Mouse (Mus musculus) bone marrow macrophage, adult 2 months (primary cell): ENCODE measurements around the gene Ptpn11. TPM values are rescaled to one million over a fixed set of nuclear protein-coding genes. Genes with fewer than 3 reads are reported as not detected.
"Not testable (repeated sequence)": the region's sequence is repeated elsewhere in the genome, so short reads cannot be mapped to it uniquely, and the experiment has no call there.

Source experiments
- H3K27ac ChIP-seq: 2 replicates; pipeline ENCODE4 v1.5.1; 2012; ENCODE audit warnings: low read depth, low read length; ENCODE audit not compliant: insufficient read depth
- H3K4me1 ChIP-seq: 2 replicates; pipeline ENCODE4 v1.6.1; 2012; ENCODE audit warnings: low read length; ENCODE audit not compliant: control insufficient read depth, insufficient read depth
- H3K4me3 ChIP-seq: 2 replicates; pipeline ENCODE4 v1.5.1; 2012; ENCODE audit warnings: mild to moderate bottlenecking, low read length, moderate library complexity; ENCODE audit not compliant: insufficient read depth
- CTCF ChIP-seq: IDR thresholded peaks from 2 replicates; pipeline ENCODE4 v1.5.1; 2012; ENCODE audit warnings: low read depth, mild to moderate bottlenecking, low read length, moderate library complexity
- POLR2A ChIP-seq: IDR thresholded peaks from 2 replicates; pipeline ENCODE4 v1.6.1; 2012; ENCODE audit warnings: mild to moderate bottlenecking, low read depth, low read length, borderline replicate concordance
- polyA plus RNA-seq: library from polyadenylated mRNA; stranded (reverse); fragments of >200 nt; gene quantifications from 2 replicates; pipeline ENCODE4 v1.2.4, GENCODE M21; 2012; ENCODE audit not compliant: missing spikeins, insufficient read depth, insufficient read length

Ptpn11 gene
- polyA plus RNA-seq, 1 experiment, result 28.3 TPM

DNA sequence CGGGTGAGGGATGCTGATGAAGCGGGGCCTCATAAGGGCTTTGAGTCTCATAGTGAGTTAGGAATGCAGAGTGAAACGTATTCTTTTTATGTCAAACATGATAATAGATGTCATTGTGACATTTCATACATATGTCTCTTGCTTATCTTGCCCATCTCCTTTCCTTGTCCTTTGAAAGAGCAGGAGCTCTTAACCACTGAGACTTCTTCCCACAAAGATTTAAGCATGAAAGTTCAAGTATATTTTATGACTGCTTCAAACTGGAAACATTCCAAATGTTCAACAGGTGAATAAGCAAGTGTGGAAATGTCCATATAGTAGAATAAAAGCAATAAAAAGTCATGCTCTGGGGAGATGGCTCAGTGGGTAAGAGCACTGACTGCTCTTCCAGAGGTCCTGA, 35.2 kb upstream of the Ptpn11 start:
- Histone ChIP-seq H3K4me3 (no peak overlapping the region), H3K27ac (no peak overlapping the region), H3K4me1 (peaks cover 6% of the 10 kb centered on the region)
- TF ChIP-seq POLR2A (no peak), CTCF (no peak)

- TF ChIP-seq CTCF, result no peak
- no peak for TF ChIP-seq POLR2A
- H3K27ac ChIP-seq, result no peak overlapping the region
- H3K4me1 ChIP-seq, result peaks cover 9% of the 10 kb centered on the region
- H3K4me3 ChIP-seq, result no peak overlapping the region
Measured at GRCm38 (mm10) chr5:121225854-121226253, 34.7 kb upstream of the Ptpn11 start.

GRCm38 (mm10) chr5:121224856-121225255, 33.7 kb upstream of the Ptpn11 start:
- Histone ChIP-seq H3K4me3 (no peak overlapping the region), H3K4me1 (peaks cover 9% of the 10 kb centered on the region), H3K27ac (no peak overlapping the region)
- TF ChIP-seq CTCF (no peak), POLR2A (no peak)

DNA sequence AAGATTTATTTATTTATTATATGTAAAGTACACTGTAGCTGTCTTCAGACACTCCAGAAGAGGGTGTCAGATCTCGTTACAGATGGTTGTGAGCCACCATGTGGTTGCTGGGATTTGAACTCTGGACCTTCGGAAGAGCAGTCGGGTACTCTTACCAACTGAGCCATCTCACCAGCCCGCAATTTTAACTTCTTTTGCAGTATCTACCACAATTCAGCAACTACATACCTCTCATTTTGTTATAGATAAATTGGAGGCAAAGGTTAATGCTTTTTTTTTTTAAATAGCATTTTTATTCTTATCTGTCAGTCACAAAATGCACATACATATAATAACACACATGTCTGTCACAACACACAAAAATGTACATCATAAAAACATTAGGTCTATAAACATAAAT, 32.8 kb upstream of the Ptpn11 start:
- not testable (repeated sequence) for H3K27ac ChIP-seq, H3K4me3 ChIP-seq, H3K4me1 ChIP-seq

DNA sequence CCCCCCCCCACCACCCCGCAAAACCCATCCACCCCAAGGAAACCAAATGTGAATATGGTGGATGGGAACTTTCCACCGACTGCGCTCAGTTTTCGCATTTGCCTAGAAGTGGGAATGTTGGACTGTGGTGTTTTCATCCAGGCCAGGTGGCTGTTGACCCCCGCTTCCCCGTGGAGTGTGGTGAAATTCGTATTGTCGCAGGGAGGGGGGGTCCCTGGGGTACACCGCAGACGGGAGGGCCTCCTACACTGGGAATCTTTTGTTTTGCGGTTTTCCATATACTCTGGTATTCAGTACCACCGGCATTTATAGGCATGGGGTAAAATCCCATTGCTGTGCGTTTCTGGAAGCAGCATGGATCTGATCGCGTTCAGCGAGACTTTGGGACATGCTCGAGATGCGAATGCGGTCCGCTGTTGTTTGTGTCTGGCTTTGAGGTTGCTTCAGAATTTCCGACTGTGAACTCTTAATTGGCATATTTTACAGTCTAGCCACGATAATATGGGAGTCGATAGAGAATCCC, 30.2 kb upstream of the Ptpn11 start:
- Histone ChIP-seq H3K4me3 (peak overlapping the region; percentile 80), H3K4me1 (peaks cover 9% of the 10 kb centered on the region), H3K27ac (no peak overlapping the region)
- TF ChIP-seq CTCF (no peak), POLR2A (no peak)

- peaks cover 5% of the 10 kb centered on the region for H3K4me1 ChIP-seq
- peak overlapping the region; percentile 80 for H3K4me3 ChIP-seq
- TF ChIP-seq POLR2A (no peak), CTCF (no peak)
- 0 out of 2 replicates have a peak overlapping the region, but pooled peaks have one; percentile 45 for H3K27ac ChIP-seq
Measured at GRCm38 (mm10) chr5:121220732-121221301, 29.6 kb upstream of the Ptpn11 start.

- TF ChIP-seq CTCF, result no peak
- TF ChIP-seq POLR2A, result 0 out of 2 replicates have a peak, but pooled peaks have one; percentile 51
- Histone ChIP-seq H3K4me3 (peak within 1 kb of the TSS; percentile 80), H3K4me1 (peaks cover 5% of the 10 kb centered on the region), H3K27ac (peak within 1 kb of the TSS; percentile 45; the same call in 1 of the 2 replicates)
Measured at GRCm38 (mm10) chr5:121219980-121220731, 29.0 kb upstream of the Ptpn11 start, which contains the start of gene Hectd4. Gene Hectd4, plus strand, starts transcription at chr5:121220219.

DNA sequence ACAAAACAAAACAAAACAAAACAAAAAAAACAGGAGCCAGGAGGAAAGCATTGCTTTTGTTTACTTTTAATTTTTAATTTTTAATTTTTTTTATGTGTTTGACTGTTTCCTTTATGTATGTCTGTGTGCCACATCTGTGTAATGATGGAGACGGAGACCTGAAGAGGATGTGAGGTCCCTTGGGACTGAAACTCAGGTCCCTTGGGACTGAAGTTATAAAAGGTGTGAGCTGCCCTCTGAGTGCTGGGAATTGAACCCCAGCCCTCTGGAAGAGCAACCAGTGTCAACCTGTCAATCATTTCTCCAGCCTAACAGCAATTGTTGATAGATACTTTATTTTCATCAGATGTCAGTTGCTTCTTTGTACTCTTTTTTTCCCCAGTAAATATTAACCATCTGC, 28.0 kb upstream of the Ptpn11 start:
- no peak overlapping the region for H3K27ac ChIP-seq

DNA sequence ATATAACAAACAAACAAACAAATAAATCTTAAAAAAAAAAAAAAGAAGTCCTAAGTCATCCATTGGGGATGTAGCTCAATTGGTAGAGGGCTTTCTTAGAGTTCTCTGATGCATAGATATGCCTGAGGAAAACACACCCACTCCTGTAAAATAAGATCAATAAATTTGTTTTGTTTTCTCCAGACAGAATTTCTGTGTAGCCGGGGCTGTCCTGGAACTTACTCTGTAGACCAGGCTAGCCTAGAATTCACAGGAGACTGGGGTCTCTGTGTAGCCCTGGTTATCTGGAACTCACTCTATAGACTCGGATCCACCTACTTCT, 26.1 kb upstream of the Ptpn11 start:
- H3K4me3 ChIP-seq, result no peak overlapping the region
- H3K4me1 ChIP-seq, result peaks cover 5% of the 10 kb centered on the region
- TF ChIP-seq CTCF, result no peak
- TF ChIP-seq POLR2A, result no peak
- no peak overlapping the region for H3K27ac ChIP-seq

More for the DNA sequence above, 28.0 kb upstream of the Ptpn11 start:
- TF ChIP-seq POLR2A (no peak), CTCF (no peak)
- no peak overlapping the region for H3K4me3 ChIP-seq
- H3K4me1 ChIP-seq, result peaks cover 5% of the 10 kb centered on the region

GRCm38 (mm10) chr5:121216584-121217312, 25.6 kb upstream of the Ptpn11 start:
- not testable (repeated sequence) for H3K4me3 ChIP-seq, H3K27ac ChIP-seq, H3K4me1 ChIP-seq
